Mouse (Mus musculus) CD4-positive helper T cell, adult 2 months (primary cell): ENCODE measurements around the gene Sult1a1.
A peak's percentile ranks its signal among the peaks of the same experiment; 100 is the strongest.

Experiments used
- DNase-seq: peaks from one replicate; pipeline ENCODE4 v3.0.0-alpha.2; 2012; ENCODE audit warnings: low read depth, missing footprints, low spot score

Gene Sult1a1

GRCm38 (mm10) chr7:126676207-126676606 lies at the start of gene Sult1a1:
TSS of gene Sult1a1 (minus strand) at chr7:126676432.
- DNase-seq: no peak

- no peak for DNase-seq
These were observed 49.4 kb upstream of the Sult1a1 start for GRCm38 (mm10) chr7:126725667-126726066.

- peak; percentile 43 for DNase-seq
These were observed 48.8 kb upstream of the Sult1a1 start for GRCm38 (mm10) chr7:126725077-126725476.

GRCm38 (mm10) chr7:126721635-126722034 lies 45.4 kb upstream of the Sult1a1 start:
- DNase-seq: no peak

GRCm38 (mm10) chr7:126718787-126719337 lies 42.6 kb upstream of the Sult1a1 start:
- DNase-seq: peak; percentile 39

GRCm38 (mm10) chr7:126717566-126717965 lies 41.3 kb upstream of the Sult1a1 start:
- DNase-seq: no peak

- no peak for DNase-seq
These were observed 39.4 kb upstream of the Sult1a1 start for GRCm38 (mm10) chr7:126715679-126716078.

GRCm38 (mm10) chr7:126711910-126712309 lies 35.7 kb upstream of the Sult1a1 start:
- no peak for DNase-seq

GRCm38 (mm10) chr7:126710266-126710665 lies 34.0 kb upstream of the Sult1a1 start:
- peak; percentile 24 for DNase-seq

GRCm38 (mm10) chr7:126708175-126708952 lies 32.1 kb upstream of the Sult1a1 start:
- DNase-seq: peak; percentile 68

GRCm38 (mm10) chr7:126707442-126708174 lies 31.4 kb upstream of the Sult1a1 start, which contains the start of gene Coro1a:
TSS of gene Coro1a (minus strand) at chr7:126707787.
- DNase-seq: peak; percentile 78

- peak; percentile 91 for DNase-seq
These were observed 28.1 kb upstream of the Sult1a1 start for GRCm38 (mm10) chr7:126704121-126704980.

- DNase-seq: no peak
These were observed 27.5 kb upstream of the Sult1a1 start for GRCm38 (mm10) chr7:126703757-126704077.

- peak; percentile 71 for DNase-seq
These were observed 26.9 kb upstream of the Sult1a1 start for GRCm38 (mm10) chr7:126702861-126703756.

GRCm38 (mm10) chr7:126702358-126702757 lies 26.1 kb upstream of the Sult1a1 start:
- DNase-seq: peak; percentile 91

GRCm38 (mm10) chr7:126701559-126702357 lies 25.5 kb upstream of the Sult1a1 start:
- DNase-seq: no peak

- DNase-seq: peak; percentile 94
These were observed 24.8 kb upstream of the Sult1a1 start for GRCm38 (mm10) chr7:126701070-126701469.

GRCm38 (mm10) chr7:126700063-126701015 lies 24.1 kb upstream of the Sult1a1 start:
- peak; percentile 39 for DNase-seq

- DNase-seq: peak; percentile 61
These were observed 21.6 kb upstream of the Sult1a1 start for GRCm38 (mm10) chr7:126697838-126698237.
